Mouse (Mus musculus) G1E (cell line): Measurements from ENCODE around the gene Krt15. TPM values are rescaled to one million over a fixed set of nuclear protein-coding genes. Genes with fewer than 3 reads are reported as not detected.

Source experiments
- ATAC-seq: 2 replicates; pipeline ENCODE4 v1.8.0; 2016; ENCODE audit warnings: mild to moderate bottlenecking; ENCODE audit not compliant: insufficient number of reproducible peaks, poor library complexity, low FRiP score, severe bottlenecking; ENCODE audit errors: extremely low read depth
- DNase-seq: peaks from one replicate; pipeline ENCODE4 v3.0.0; 2012; ENCODE audit warnings: low spot score
- H3K27me3 ChIP-seq: 2 replicates; pipeline ENCODE4 v1.6.1; 2012; ENCODE audit warnings: mild to moderate bottlenecking, low read length, inconsistent platforms; ENCODE audit not compliant: insufficient read depth
- H3K36me3 ChIP-seq: replicated peaks from 2 replicates; pipeline ENCODE3; 2012; ENCODE audit warnings: mild to moderate bottlenecking, inconsistent platforms
- H3K4me1 ChIP-seq: 2 replicates; pipeline ENCODE4 v1.6.1; 2012; ENCODE audit warnings: low read depth, low read length, inconsistent platforms, mixed read lengths; ENCODE audit not compliant: insufficient read depth
- H3K4me3 ChIP-seq: 2 replicates; pipeline ENCODE4 v1.5.1; 2012; ENCODE audit warnings: low read depth, mild to moderate bottlenecking, inconsistent platforms, low read length, moderate library complexity, mixed read lengths
- H3K9me3 ChIP-seq: replicated peaks from 2 replicates; pipeline ENCODE4 v1.6.1; 2012; ENCODE audit warnings: inconsistent platforms
- CTCF ChIP-seq: IDR thresholded peaks from 2 replicates; pipeline ENCODE4 v1.5.1; 2012; ENCODE audit warnings: low read depth, low read length, inconsistent platforms, mixed read lengths
- GATA1 ChIP-seq: IDR thresholded peaks from 2 replicates; pipeline ENCODE4 v1.6.1; 2012; ENCODE audit warnings: borderline replicate concordance, low read length, inconsistent platforms, mixed read lengths
- GATA2 ChIP-seq: IDR thresholded peaks from 2 replicates; pipeline ENCODE4 v1.6.1; 2012; ENCODE audit warnings: low read depth, low read length, inconsistent platforms, borderline replicate concordance
- POLR2AphosphoS5 ChIP-seq: IDR thresholded peaks from 2 replicates; pipeline ENCODE4 v1.6.1; 2012; ENCODE audit warnings: low read depth, low read length, inconsistent platforms; ENCODE audit not compliant: insufficient replicate concordance
- TAL1 ChIP-seq: conservative IDR thresholded peaks from 2 replicates; pipeline ENCODE4 v1.6.1; 2012; ENCODE audit warnings: low read depth, low read length, inconsistent platforms, mixed read lengths
- polyA plus RNA-seq: library from polyadenylated mRNA; stranded (reverse); fragments of >175 nt; gene quantifications from 2 replicates; pipeline ENCODE4 v1.2.3, GENCODE M21; 2012
- total RNA-seq, 2 experiments: library from RNA; stranded (forward) in 1 of 2; stranded (reverse) in 1 of 2; fragments of 200-1000 nt in 1 of 2; fragments of >200 nt in 1 of 2; fragmentation: Nextera tagmentation in 1 of 2; gene quantifications; 2 replicates each; pipeline ENCODE4 v1.2.3; 2014 to 2017

Krt15 gene
- total and polyA plus RNA-seq, 3 experiments = not detected

DNA sequence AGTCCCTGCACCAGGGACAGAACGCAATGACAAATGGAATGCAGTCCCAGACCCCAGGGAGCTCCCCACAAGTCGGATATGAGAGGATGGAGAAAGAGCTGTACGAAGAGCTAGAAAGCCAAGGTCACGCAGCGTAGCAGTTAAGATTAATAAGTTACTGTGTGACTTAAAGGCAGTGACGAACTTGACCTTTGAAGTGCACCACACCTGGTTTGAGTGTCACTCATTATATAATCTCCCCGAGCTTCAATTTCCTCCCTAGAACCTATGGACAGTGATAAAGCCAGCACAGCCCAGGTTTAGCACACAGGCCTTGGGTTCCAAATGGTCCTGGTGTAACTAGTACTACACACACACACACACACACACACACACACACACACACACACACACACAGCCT is 28.7 kb upstream of the Krt15 start:
- DNase-seq (no peak), ATAC-seq (no peak)
- Histone ChIP-seq H3K9me3 (peaks cover 74% of the 10 kb centered on the region), H3K36me3 (no peaks in the 10 kb centered on the region), H3K4me3 (no peak overlapping the region), H3K4me1 (no peaks in the 10 kb centered on the region), H3K27me3 (no peaks in the 10 kb centered on the region)
- no peak for TF ChIP-seq GATA2
- no peak for TF ChIP-seq POLR2AphosphoS5
- no peak for TF ChIP-seq TAL1

GRCm38 (mm10) chr11:100157908-100158477 is 22.3 kb upstream of the Krt15 start:
- no peak for ATAC-seq
- no peaks in the 10 kb centered on the region for H3K27me3 ChIP-seq
- TF ChIP-seq GATA2 = no peak
- no peak for TF ChIP-seq GATA1
- TF ChIP-seq POLR2AphosphoS5 = no peak
- no peak for TF ChIP-seq CTCF
- no peak for TF ChIP-seq TAL1

DNA sequence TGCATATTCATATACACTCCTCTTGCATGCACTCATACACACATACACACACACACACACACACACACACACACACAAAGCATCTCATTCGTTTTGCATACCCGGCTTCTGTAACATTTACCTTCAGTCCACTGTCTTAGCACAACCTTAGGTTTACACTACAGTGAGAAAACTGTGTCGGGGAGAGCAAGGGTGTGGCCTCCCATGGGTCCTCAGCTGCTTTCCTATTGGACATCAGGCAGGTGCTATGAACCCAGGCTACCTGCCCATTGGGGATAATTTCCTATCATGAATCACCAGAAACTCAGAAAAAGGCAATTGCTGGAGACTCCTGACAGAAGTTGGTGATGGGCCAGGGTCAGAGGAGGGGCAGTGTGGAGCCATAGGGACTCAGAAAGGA is 21.6 kb upstream of the Krt15 start:
- ATAC-seq (no peak), DNase-seq (no peak)
- H3K27me3 ChIP-seq = no peaks in the 10 kb centered on the region

More at GRCm38 (mm10) chr11:100157908-100158477, 22.3 kb upstream of the Krt15 start:
- Histone ChIP-seq H3K4me3 (no peak overlapping the region), H3K4me1 (no peaks in the 10 kb centered on the region), H3K36me3 (no peaks in the 10 kb centered on the region), H3K9me3 (peaks cover 59% of the 10 kb centered on the region)
- no peak for DNase-seq

DNA sequence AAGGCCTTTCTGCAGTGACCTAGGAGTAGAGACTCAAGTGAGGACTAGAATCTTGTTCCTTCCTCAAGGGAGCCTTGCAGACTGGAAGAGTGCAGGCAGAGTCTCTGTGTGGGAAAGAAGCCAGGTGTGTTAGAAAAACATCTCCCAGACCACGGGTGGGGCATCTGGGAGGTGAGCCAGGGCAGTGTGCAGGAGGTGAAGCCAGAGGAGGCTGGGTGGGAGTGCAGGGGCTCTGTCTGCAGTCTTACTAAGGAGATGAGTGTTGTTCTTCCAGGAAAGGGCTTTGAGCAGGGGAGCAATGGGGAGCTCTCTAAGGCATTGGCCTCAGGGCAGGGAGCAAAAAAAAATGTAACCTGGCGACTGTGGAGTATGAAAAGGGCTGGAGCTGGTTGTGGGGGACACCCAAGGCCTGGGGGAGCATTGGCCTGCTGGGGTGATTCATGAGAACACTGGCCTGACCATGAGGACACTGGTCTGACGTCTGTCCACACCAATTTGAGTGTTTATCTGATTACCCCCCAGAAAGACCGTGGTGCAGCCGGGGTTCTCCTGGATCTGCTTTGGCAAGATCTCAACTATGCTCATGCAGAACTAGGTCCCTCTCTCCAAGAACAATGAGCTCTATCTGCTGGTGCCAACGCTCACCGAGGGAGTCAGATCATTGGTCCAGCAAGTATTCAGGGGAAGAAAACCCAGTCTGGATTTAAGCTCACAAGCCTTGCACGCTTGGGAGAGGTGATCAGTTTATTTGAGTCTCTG is 19.9 kb upstream of the Krt15 start:
- no peaks in the 10 kb centered on the region for H3K27me3 ChIP-seq
- DNase-seq (no peak), ATAC-seq (no peak)
- TF ChIP-seq CTCF (no peak), GATA1 (no peak), GATA2 (no peak), POLR2AphosphoS5 (no peak), TAL1 (no peak)
- no peaks in the 10 kb centered on the region for H3K4me1 ChIP-seq
- H3K36me3 ChIP-seq = no peaks in the 10 kb centered on the region
- H3K4me3 ChIP-seq = no peak overlapping the region
- peaks cover 61% of the 10 kb centered on the region for H3K9me3 ChIP-seq

More for the DNA sequence above, 21.6 kb upstream of the Krt15 start:
- Histone ChIP-seq H3K36me3 (no peaks in the 10 kb centered on the region), H3K4me3 (no peak overlapping the region), H3K4me1 (no peaks in the 10 kb centered on the region), H3K9me3 (peaks cover 59% of the 10 kb centered on the region)
- TF ChIP-seq GATA1 (no peak), GATA2 (no peak), POLR2AphosphoS5 (no peak), CTCF (no peak), TAL1 (no peak)

GRCm38 (mm10) chr11:100148615-100149330 is 13.0 kb upstream of the Krt15 start, which contains the start of gene Krt19:
Krt19 (minus strand) TSS chr11:100148665.
- H3K4me1 ChIP-seq = no peaks in the 10 kb centered on the region
- TF ChIP-seq POLR2AphosphoS5 = no peak
- TF ChIP-seq TAL1 = no peak
- no peak for TF ChIP-seq GATA1
- no peak for TF ChIP-seq CTCF
- TF ChIP-seq GATA2 = no peak

More at GRCm38 (mm10) chr11:100148615-100149330, 13.0 kb upstream of the Krt15 start, which contains the start of gene Krt19:
- no peaks in the 10 kb centered on the region for H3K36me3 ChIP-seq
- no peaks in the 10 kb centered on the region for H3K27me3 ChIP-seq
- H3K9me3 ChIP-seq = peaks cover 71% of the 10 kb centered on the region
- DNase-seq (no peak), ATAC-seq (no peak)
- H3K4me3 ChIP-seq = no peak within 1 kb of the TSS
